ENCODE assay signal across 21 mouse cellular contexts in genomic region chr2:168198421-168198820, GRCm38 (mm10). TPM values are rescaled to one million over a fixed set of nuclear protein-coding genes. Genes with fewer than 3 reads are reported as not detected.
DNase-seq lines count a peak whose midpoint lies in the region; ATAC-seq and TF ChIP-seq lines count a peak whose summit lies in the region.
"Had no signal": no experiment of that assay in that cellular context is flagged by ENCODE, and none has a peak within 500 bp of the region (broad histone marks: within the 10 kb centered on the region; RNA-seq: fewer than 3 reads in every experiment).

No protein-coding gene starts in this region.

- peaks cover 12% of the 10 kb centered on the region; the same call in 1 of the 2 replicates for H3K36me3 ChIP-seq in heart, postnatal 0 days (replicated peaks; ENCODE audit: control insufficient read depth, insufficient read depth, low read length)
- 0 out of 2 replicates have a peak, but pooled peaks cover 2% of the 10 kb centered on the region for H3K36me3 ChIP-seq in stomach, embryonic 16.5 days (ENCODE audit: control insufficient read depth, insufficient read depth, low read length)
- H3K36me3 ChIP-seq: hindbrain, embryonic 15.5 days had no signal

- H3K27me3 ChIP-seq in heart, postnatal 0 days (ENCODE audit: control insufficient read depth, insufficient read depth, low read length): no peaks in the 10 kb centered on the region
- no peaks in the 10 kb centered on the region for H3K27me3 ChIP-seq in stomach, embryonic 16.5 days (ENCODE audit: control insufficient read depth, insufficient read depth, low read length)
- H3K27me3 ChIP-seq: heart, embryonic 12.5 days; hindbrain, embryonic 15.5 days; intestine, embryonic 15.5 days; limb, embryonic 13.5 days had no signal

- H3K9me3 ChIP-seq in heart, postnatal 0 days (replicated peaks; ENCODE audit: control insufficient read depth, low read length): no peaks in the 10 kb centered on the region
- 0 out of 2 replicates have a peak, but pooled peaks cover 2% of the 10 kb centered on the region for H3K9me3 ChIP-seq in stomach, embryonic 16.5 days (replicated peaks; ENCODE audit: control insufficient read depth, low read length)
- H3K9me3 ChIP-seq: hindbrain, embryonic 15.5 days; intestine, embryonic 15.5 days; limb, embryonic 13.5 days had no signal

- peaks cover 31% of the 10 kb centered on the region for H3K4me1 ChIP-seq in heart, postnatal 0 days (ENCODE audit: control insufficient read depth, insufficient read depth)
- H3K4me1 ChIP-seq in stomach, embryonic 16.5 days (ENCODE audit: control insufficient read depth, insufficient read depth, low read length): peaks cover 57% of the 10 kb centered on the region

- H3K27ac ChIP-seq in heart, postnatal 0 days (ENCODE audit: low read depth): no peak overlapping the region
- H3K27ac ChIP-seq in stomach, embryonic 16.5 days (ENCODE audit: low read length): peak overlapping the region; percentile 38
- H3K27ac ChIP-seq: gastrocnemius, adult 2 months; hindbrain, embryonic 15.5 days; intestine, embryonic 15.5 days; limb, embryonic 13.5 days had no signal

- no peak for TF ChIP-seq EP300 in heart, postnatal 0 days (IDR thresholded peaks at IDR 0.05; ENCODE audit: low read depth)

- H3K4me2 ChIP-seq in heart, postnatal 0 days (ENCODE audit: low read depth, low read length): no peak overlapping the region
- H3K4me2 ChIP-seq in stomach, embryonic 16.5 days (ENCODE audit: low read depth, low read length): no peak overlapping the region
- H3K4me2 ChIP-seq: heart, embryonic 12.5 days; intestine, embryonic 15.5 days; limb, embryonic 13.5 days had no signal

- 73% methylated on average over 1 of the region's 1 CpGs for WGBS in heart, postnatal 0 days
- 72% methylated on average over 1 of the region's 1 CpGs for WGBS in stomach, embryonic 16.5 days

- DNase-seq in heart, postnatal 0 days (ENCODE audit: low spot score): peak; percentile 30
- no peak for DNase-seq in heart, adult 9 months (ENCODE audit: low spot score in 2 of 2)
- peak; percentile 29 for DNase-seq in lung, postnatal 25 days (ENCODE audit: low spot score)
- no peak for DNase-seq in lung, postnatal 10 days
- DNase-seq in brain, adult 2 months (ENCODE audit: low read depth, low spot score): peak; percentile 24
- no peak for DNase-seq in kidney, postnatal 4 days
- DNase-seq: adrenal gland, postnatal 36 days; B cell, adult 2 months; cerebellum, adult 8-10 months; gastrocnemius, adult 2 months; kidney, adult 9 months; layer of hippocampus, postnatal 36 days; lung, postnatal 36 days; right cerebral cortex, postnatal 4 days; thymus, postnatal 4 days had no signal

- no peak for TF ChIP-seq CTCF in heart, postnatal 0 days (IDR thresholded peaks at IDR 0.05; ENCODE audit: low read depth)

- H3K4me3 ChIP-seq in heart, postnatal 0 days (ENCODE audit: low read depth, low read length): no peak overlapping the region
- no peak overlapping the region for H3K4me3 ChIP-seq in stomach, embryonic 16.5 days (replicated peaks; ENCODE audit: low read length)
- H3K4me3 ChIP-seq: erythroblast, embryonic 14.5 days; gastrocnemius, adult 2 months; heart, embryonic 12.5 days; hindbrain, embryonic 15.5 days; intestine, embryonic 15.5 days; limb, embryonic 13.5 days had no signal

- no peak for ATAC-seq in heart, postnatal 0 days (ENCODE audit: insufficient read depth, low read depth)
- ATAC-seq in stomach, embryonic 16.5 days (ENCODE audit: insufficient read depth, low FRiP score): no peak
- ATAC-seq: intestine, embryonic 15.5 days had no signal

- no peak overlapping the region for H3K9ac ChIP-seq in heart, postnatal 0 days (replicated peaks; ENCODE audit: low read depth, low read length)
- H3K9ac ChIP-seq in stomach, embryonic 16.5 days (ENCODE audit: low read length): no peak overlapping the region
- H3K9ac ChIP-seq: heart, embryonic 12.5 days; hindbrain, embryonic 15.5 days; intestine, embryonic 15.5 days; limb, embryonic 13.5 days had no signal

RNA-seq across cellular contexts. Expression of gene Adnp, which starts 8.5 kb away (rescaled TPM):
- total RNA-seq in heart, postnatal 0 days (2014; rRNA removed; ENCODE audit: low replicate concordance): 11.2 and 28.2 TPM in 2 replicates
- polyA plus RNA-seq in heart, postnatal 0 days (2015; fragmentation: Nextera tagmentation; extraction: Ambion mirVana): 1.4 and 2.4 TPM in 2 replicates
- 1.0 and 1.4 TPM in 2 replicates for polyA plus RNA-seq in stomach, embryonic 16.5 days (2015; fragmentation: Nextera tagmentation; extraction: Ambion mirVana)

RNA-seq across cellular contexts. Expression of gene Gm20716, which starts 31.7 kb away (rescaled TPM):
- total RNA-seq in heart, postnatal 0 days (2014; rRNA removed; ENCODE audit: low replicate concordance): 14.2 and 19.2 TPM in 2 replicates
- polyA plus RNA-seq in heart, postnatal 0 days (2015; fragmentation: Nextera tagmentation; extraction: Ambion mirVana): 7.5 and 9.2 TPM in 2 replicates
- polyA plus RNA-seq in stomach, embryonic 16.5 days (2015; fragmentation: Nextera tagmentation; extraction: Ambion mirVana): 12.3 and 12.6 TPM in 2 replicates
- polyA plus RNA-seq: erythroblast, embryonic 14.5 days had no signal

RNA-seq across cellular contexts. Expression of gene Dpm1, which starts 32.0 kb away (rescaled TPM):
- total RNA-seq in heart, postnatal 0 days (2014; rRNA removed; ENCODE audit: low replicate concordance): 108 and 163 TPM in 2 replicates
- polyA plus RNA-seq in heart, postnatal 0 days (2015; fragmentation: Nextera tagmentation; extraction: Ambion mirVana): 141 and 151 TPM in 2 replicates
- 96.2 and 118 TPM in 2 replicates for polyA plus RNA-seq in stomach, embryonic 16.5 days (2015; fragmentation: Nextera tagmentation; extraction: Ambion mirVana)

RNA-seq across cellular contexts. Expression of gene Mocs3, which starts 32.0 kb away (rescaled TPM):
- total RNA-seq in heart, postnatal 0 days (2014; rRNA removed; ENCODE audit: low replicate concordance): 6.0 and 22.2 TPM in 2 replicates
- polyA plus RNA-seq in heart, postnatal 0 days (2015; fragmentation: Nextera tagmentation; extraction: Ambion mirVana): 3.8 and 4.7 TPM in 2 replicates
- polyA plus RNA-seq in stomach, embryonic 16.5 days (2015; fragmentation: Nextera tagmentation; extraction: Ambion mirVana): 2.4 and 3.4 TPM in 2 replicates

Comparison
In these comparisons a context has a peak if more than half of its experiments do, and no peak if none do; other contexts are left out.
1. DNase-seq: peak in heart, postnatal 0 days (single experiment), lung, postnatal 25 days (single experiment) and brain, adult 2 months (single experiment); none in heart, adult 9 months (0 of 2), lung, postnatal 10 days (single experiment) and kidney, postnatal 4 days (0 of 2).